8 mouse cellular contexts compared by ENCODE assay signal in genomic region chr9:110531914-110532489, GRCm38 (mm10). TPM values are rescaled to one million over a fixed set of nuclear protein-coding genes. Genes with fewer than 3 reads are reported as not detected.
DNase-seq lines count a peak whose midpoint lies in the region; ATAC-seq lines count a peak whose summit lies in the region.

No protein-coding gene starts in this region.

- H3K9ac ChIP-seq in heart, embryonic 16.5 days (ENCODE audit: low read length), result peak overlapping the region; percentile 96
- peak overlapping the region; percentile 99 for H3K9ac ChIP-seq in liver, embryonic 15.5 days
- peak overlapping the region; percentile 99 for H3K9ac ChIP-seq in neural tube, embryonic 12.5 days

- H3K4me3 ChIP-seq in forebrain, embryonic 10.5 days, result peak overlapping the region; percentile 99
- peak overlapping the region; percentile 88 for H3K4me3 ChIP-seq in heart, embryonic 16.5 days (ENCODE audit: low read length)
- H3K4me3 ChIP-seq in liver, embryonic 15.5 days (replicated peaks), result peak overlapping the region; percentile 83
- peak overlapping the region; percentile 97 for H3K4me3 ChIP-seq in neural tube, embryonic 12.5 days

- WGBS in forebrain, embryonic 10.5 days, result under 1% methylated on average over 51 of the region's 53 CpGs
- under 1% methylated on average over 51 of the region's 53 CpGs for WGBS in heart, embryonic 16.5 days
- WGBS in liver, embryonic 15.5 days (ENCODE audit: insufficient replicate concordance), result under 1% methylated on average over 52 of the region's 53 CpGs
- WGBS in neural tube, embryonic 12.5 days, result under 1% methylated on average over 45 of the region's 53 CpGs

- peak; percentile 84 for DNase-seq in CD8-positive naive resting alpha-beta T cell, adult 2 months (ENCODE audit: low read depth in 2 of 2, low spot score in 2 of 2)
- peak; percentile 83 for DNase-seq in c-Kit-positive CD71-negative TER-119-negative erythroid progenitor cells, embryonic 14.5 days (ENCODE audit: low read depth)
- DNase-seq in forebrain, embryonic 10.5 days (ENCODE audit: extremely low spot score, low spot score), result peak; percentile 95
- DNase-seq in kidney, postnatal 36 days, result peak; percentile 97
- DNase-seq in telencephalon, adult 2 months (ENCODE audit: low read depth, low spot score), result peak; percentile 90

- peak; percentile 98 for ATAC-seq in heart, embryonic 16.5 days (replicated peaks; ENCODE audit: extremely low read depth, insufficient read depth, low FRiP score)
- peak; percentile 96 for ATAC-seq in liver, embryonic 15.5 days (ENCODE audit: insufficient read depth)
- peak; percentile 99 for ATAC-seq in neural tube, embryonic 12.5 days (ENCODE audit: low FRiP score, low read depth)

- peak overlapping the region; percentile 73 for H3K4me2 ChIP-seq in heart, embryonic 16.5 days (ENCODE audit: low read depth, low read length)
- H3K4me2 ChIP-seq in liver, embryonic 15.5 days, result peak overlapping the region; percentile 93
- peak overlapping the region; percentile 84 for H3K4me2 ChIP-seq in neural tube, embryonic 12.5 days (replicated peaks)

- H3K27ac ChIP-seq in forebrain, embryonic 10.5 days, result peak overlapping the region; percentile 100
- peak overlapping the region; percentile 99 for H3K27ac ChIP-seq in heart, embryonic 16.5 days (ENCODE audit: low read length)
- H3K27ac ChIP-seq in liver, embryonic 15.5 days (replicated peaks), result peak overlapping the region; percentile 98
- H3K27ac ChIP-seq in neural tube, embryonic 12.5 days, result peak overlapping the region; percentile 99

- H3K27me3 ChIP-seq in forebrain, embryonic 10.5 days (ENCODE audit: poor library complexity, severe bottlenecking), result no peaks in the 10 kb centered on the region
- H3K27me3 ChIP-seq in heart, embryonic 16.5 days (ENCODE audit: control insufficient read depth, insufficient read depth, low read length), result no peaks in the 10 kb centered on the region
- H3K27me3 ChIP-seq in liver, embryonic 15.5 days, result no peaks in the 10 kb centered on the region
- no peaks in the 10 kb centered on the region for H3K27me3 ChIP-seq in neural tube, embryonic 12.5 days (replicated peaks)

- H3K4me1 ChIP-seq in forebrain, embryonic 10.5 days, result peaks cover 32% of the 10 kb centered on the region
- peaks cover 26% of the 10 kb centered on the region for H3K4me1 ChIP-seq in heart, embryonic 16.5 days (ENCODE audit: control insufficient read depth, insufficient read depth, low read length)
- H3K4me1 ChIP-seq in liver, embryonic 15.5 days (replicated peaks), result peaks cover 52% of the 10 kb centered on the region
- H3K4me1 ChIP-seq in neural tube, embryonic 12.5 days, result peaks cover 24% of the 10 kb centered on the region

- peaks cover 25% of the 10 kb centered on the region for H3K36me3 ChIP-seq in forebrain, embryonic 10.5 days (replicated peaks)
- H3K36me3 ChIP-seq in heart, embryonic 16.5 days (ENCODE audit: control insufficient read depth, insufficient read depth), result no peaks in the 10 kb centered on the region
- 0 out of 2 replicates have a peak, but pooled peaks cover 3% of the 10 kb centered on the region for H3K36me3 ChIP-seq in liver, embryonic 15.5 days (replicated peaks)
- H3K36me3 ChIP-seq in neural tube, embryonic 12.5 days, result no peaks in the 10 kb centered on the region

- H3K9me3 ChIP-seq in forebrain, embryonic 10.5 days, result no peaks in the 10 kb centered on the region
- H3K9me3 ChIP-seq in heart, embryonic 16.5 days (replicated peaks; ENCODE audit: control insufficient read depth, low read length), result no peaks in the 10 kb centered on the region
- H3K9me3 ChIP-seq in liver, embryonic 15.5 days (replicated peaks), result no peaks in the 10 kb centered on the region
- no peaks in the 10 kb centered on the region for H3K9me3 ChIP-seq in neural tube, embryonic 12.5 days

RNA-seq across cellular contexts. Expression of gene Setd2, which starts 0.4 kb away (rescaled TPM):
- polyA plus RNA-seq in forebrain, embryonic 10.5 days (2016; fragmentation: Nextera tagmentation; extraction: Ambion mirVana), result 35.3 and 38.0 TPM in 2 replicates
- polyA plus RNA-seq in heart, embryonic 16.5 days (2015; fragmentation: Nextera tagmentation; extraction: Ambion mirVana), result 19.0 and 21.8 TPM in 2 replicates
- 9.2 and 10.5 TPM in 2 replicates for polyA plus RNA-seq in liver, embryonic 15.5 days (2015; fragmentation: Nextera tagmentation; extraction: Ambion mirVana)
- polyA plus RNA-seq in neural tube, embryonic 12.5 days (2016; fragmentation: Nextera tagmentation; extraction: Ambion mirVana), result 37.4 and 41.3 TPM in 2 replicates

RNA-seq across cellular contexts. Expression of gene Kif9, which starts 55.2 kb away (rescaled TPM):
- polyA plus RNA-seq in forebrain, embryonic 10.5 days (2016; fragmentation: Nextera tagmentation; extraction: Ambion mirVana), result 0.70 and 1.1 TPM in 2 replicates
- polyA plus RNA-seq in heart, embryonic 16.5 days (2015; fragmentation: Nextera tagmentation; extraction: Ambion mirVana), result 0.84 and 1.2 TPM in 2 replicates
- 0.17 and 0.23 TPM in 2 replicates for polyA plus RNA-seq in liver, embryonic 15.5 days (2015; fragmentation: Nextera tagmentation; extraction: Ambion mirVana)
- polyA plus RNA-seq in neural tube, embryonic 12.5 days (2016; fragmentation: Nextera tagmentation; extraction: Ambion mirVana), result 1.6 and 1.7 TPM in 2 replicates

RNA-seq across cellular contexts. Expression of gene Klhl18, which starts 55.5 kb away (rescaled TPM):
- polyA plus RNA-seq in forebrain, embryonic 10.5 days (2016; fragmentation: Nextera tagmentation; extraction: Ambion mirVana), result 8.2 TPM in 2 replicates
- polyA plus RNA-seq in heart, embryonic 16.5 days (2015; fragmentation: Nextera tagmentation; extraction: Ambion mirVana), result 9.0 and 10.2 TPM in 2 replicates
- 2.5 TPM in 2 replicates for polyA plus RNA-seq in liver, embryonic 15.5 days (2015; fragmentation: Nextera tagmentation; extraction: Ambion mirVana)
- polyA plus RNA-seq in neural tube, embryonic 12.5 days (2016; fragmentation: Nextera tagmentation; extraction: Ambion mirVana), result 12.3 and 13.0 TPM in 2 replicates

Comparison
In these comparisons a context has a peak if more than half of its experiments do, and no peak if none do; other contexts are left out.
1. Peak in every context shown above with its lines: DNase-seq, ATAC-seq, H3K4me3 ChIP-seq and H3K27ac ChIP-seq.